Mouse (Mus musculus): Measurements from ENCODE around the gene Itgad.
"Not testable (repeated sequence)": the region's sequence is repeated elsewhere in the genome, so short reads cannot be mapped to it uniquely, and the experiment has no call there.

Itgad gene

DNA sequence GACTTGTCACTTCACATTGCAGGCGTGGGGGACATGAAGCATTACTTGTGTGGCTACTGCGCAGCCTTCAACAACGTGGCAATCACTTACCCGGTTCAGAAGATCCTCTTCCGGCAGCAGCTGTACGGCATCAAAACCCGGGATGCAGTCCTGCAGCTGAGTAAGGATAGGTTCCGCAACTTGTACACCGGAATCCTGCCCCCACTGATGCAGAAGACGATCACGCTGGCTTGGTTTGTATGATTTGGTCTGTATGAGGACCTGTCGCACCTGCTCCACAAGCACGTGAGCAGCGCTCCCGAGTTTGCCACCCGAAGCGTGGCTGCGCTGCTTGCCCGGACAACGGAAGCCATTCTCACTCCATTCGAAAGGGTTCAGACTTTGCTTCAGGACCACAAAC, at the start of gene Itgad:
Itgad (plus strand) TSS at position 301 of the 400 bp plus-strand sequence.
- no peak for DNase-seq (ENCODE audit: low read depth, low spot score)

DNA sequence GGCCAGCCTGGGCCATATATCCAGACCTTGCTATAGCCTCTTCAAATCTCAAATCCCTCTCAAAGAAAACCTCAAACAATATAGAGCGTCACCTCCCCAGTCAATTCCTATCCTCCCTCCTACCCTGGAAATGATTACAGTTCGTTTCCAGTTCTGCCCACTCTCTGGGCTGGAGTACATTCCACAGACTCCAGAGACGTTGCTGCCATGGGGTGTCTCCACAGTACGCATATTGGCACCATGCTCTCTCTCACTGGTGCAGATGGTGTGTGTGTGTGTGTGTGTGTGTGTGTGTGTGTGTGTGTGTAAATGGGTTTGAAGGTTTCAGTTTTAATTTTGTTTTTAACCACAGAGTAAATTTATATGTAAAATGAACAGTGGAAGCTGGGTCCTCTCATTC, 48.9 kb upstream of the Itgad start:
- no peak for DNase-seq (ENCODE audit: low read depth, low spot score)

DNA sequence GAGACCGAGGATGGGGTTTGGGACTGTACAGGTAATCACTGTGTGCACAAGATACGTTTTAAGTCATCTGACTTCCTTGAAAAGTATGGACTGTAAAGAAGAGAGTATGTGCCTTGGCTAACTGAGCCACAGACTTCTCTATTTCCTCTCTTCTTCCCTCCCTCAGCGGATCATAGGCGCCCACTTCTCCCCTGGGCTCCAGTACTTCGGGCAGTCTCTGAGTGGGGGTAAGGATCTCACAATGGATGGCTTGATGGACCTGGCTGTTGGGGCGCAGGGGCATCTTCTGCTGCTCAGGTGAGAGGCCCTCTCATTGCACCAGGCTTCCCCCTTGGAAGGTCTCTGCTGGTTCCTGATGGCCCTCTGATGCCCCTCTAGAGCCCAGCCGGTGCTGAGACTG, 46.7 kb upstream of the Itgad start:
- no peak for DNase-seq (ENCODE audit: low read depth, low spot score)

DNA sequence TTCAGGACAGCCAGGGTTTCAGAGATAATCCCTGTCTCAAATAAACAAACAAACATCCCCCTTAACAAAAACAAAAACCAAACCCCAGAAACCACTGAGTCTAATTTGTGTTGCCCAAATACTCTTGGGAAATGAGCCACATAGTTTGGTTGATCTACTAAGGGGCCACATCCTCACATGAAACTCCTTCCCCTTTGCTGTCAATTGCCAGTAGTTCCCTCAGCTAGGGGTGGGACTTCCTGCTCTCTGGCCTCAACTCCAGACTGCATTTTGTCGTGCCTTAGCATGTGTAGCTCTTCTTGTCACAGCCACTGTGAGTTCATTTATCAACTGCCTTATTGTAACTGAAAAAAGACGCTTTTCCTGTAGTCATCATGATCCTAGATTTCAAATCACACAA, 43.9 kb upstream of the Itgad start:
- no peak for DNase-seq (ENCODE audit: low read depth, low spot score)

DNA sequence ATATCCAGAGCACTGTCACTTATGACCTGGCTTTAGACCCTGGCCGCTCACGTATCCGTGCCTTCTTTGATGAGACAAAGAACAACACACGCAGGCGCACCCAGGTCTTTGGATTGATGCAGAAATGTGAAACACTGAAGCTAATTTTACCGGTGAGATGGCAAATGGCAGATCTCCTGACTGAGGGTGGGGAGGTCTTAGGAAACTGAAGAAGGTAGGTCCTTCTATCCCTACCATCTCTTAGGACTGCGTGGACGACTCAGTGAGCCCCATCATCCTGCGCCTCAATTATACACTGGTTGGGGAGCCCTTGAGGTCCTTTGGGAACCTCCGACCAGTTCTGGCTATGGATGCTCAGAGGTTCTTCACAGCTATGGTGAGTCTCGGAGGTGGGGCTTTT, 42.0 kb upstream of the Itgad start:
- no peak for DNase-seq (ENCODE audit: low read depth, low spot score)

DNA sequence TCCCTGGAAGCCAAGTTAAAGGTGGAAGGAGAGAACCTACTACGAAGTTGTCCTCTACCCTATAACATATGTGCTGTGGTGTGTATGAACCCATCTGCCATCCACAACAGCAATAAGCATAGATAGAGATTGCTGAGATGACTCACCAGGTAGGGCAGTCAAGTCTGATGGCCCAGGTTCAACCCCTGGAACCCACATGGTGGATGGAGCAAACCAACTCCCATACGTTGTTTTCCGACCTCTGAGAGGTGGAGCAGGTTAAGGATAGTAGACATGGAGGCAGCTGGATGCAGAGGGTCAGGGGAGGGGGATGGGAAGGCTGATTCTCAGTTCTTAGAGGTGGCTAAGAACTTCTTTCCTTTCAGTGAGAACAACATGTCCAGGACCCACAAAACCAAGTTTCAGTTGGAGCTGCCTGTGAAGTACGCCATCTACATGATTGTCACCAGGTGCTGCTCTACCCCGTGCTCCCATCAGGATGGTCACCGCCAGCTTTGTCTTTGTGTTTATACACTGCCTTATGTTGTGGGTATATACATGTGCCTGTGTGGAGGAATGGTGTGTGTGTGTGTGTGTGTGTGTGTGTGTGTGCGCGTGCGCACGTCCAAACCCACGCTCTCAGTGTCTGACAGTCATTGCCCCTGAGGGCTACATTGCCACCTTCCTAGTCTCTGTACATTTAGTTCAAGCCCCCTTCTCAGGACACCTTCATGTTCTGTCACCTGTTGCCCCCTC, 39.6 kb upstream of the Itgad start:
- no peak for DNase-seq (ENCODE audit: low read depth, low spot score)

DNA sequence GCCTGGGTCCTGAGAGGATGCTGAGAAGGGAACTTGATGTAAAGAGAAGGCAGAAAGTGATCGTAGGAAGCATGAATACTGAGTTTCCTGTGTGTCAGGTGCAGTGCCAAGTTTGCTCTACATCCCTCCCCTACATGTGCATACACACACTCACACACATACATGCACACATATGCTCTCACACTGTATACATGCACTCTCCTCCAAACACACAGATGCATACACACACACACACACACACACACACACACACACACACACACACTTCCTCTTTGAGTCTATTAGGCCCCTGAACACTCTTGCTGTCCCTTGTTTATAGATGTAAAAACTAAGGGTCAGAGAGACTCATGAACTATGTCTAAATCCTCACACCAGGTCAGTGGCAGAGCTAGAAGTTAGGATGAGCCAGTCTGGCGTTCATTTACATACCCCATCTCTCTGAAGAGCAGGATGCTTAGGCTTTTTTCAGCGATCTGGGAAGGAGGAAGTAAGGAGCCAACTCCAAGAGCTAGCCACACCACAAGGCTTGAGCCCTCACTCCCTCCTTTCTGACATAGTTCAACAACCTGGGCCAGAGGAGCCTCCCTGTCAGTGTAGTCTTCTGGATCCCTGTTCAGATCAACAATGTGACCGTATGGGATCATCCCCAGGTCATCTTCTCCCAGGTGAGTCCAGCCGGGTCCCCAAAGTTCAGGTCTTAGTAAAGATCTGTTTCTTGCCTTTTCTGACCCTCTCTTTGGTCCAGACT, 38.8 kb upstream of the Itgad start:
- no peak for DNase-seq (ENCODE audit: low read depth, low spot score)

DNA sequence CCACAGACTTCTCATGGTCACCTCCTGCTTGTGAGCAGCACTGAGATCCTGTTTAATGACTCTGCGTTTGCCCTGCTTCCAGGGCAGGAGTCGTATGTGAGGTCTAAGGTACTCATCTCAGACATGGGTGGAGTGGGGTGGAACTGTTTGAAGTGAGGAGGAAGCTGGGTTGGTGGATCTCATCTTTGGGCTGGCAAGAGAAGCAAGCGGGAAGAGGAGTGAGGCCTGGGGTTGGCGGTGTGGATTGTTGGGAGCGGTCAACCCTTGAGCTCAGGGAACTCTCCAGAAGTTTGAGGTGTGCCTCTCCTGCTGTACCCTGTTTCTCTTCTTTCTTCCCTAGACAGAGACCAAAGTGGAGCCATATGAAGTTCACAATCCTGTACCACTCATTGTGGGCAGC, 37.8 kb upstream of the Itgad start:
- DNase-seq (ENCODE audit: low read depth, low spot score) = no peak

DNA sequence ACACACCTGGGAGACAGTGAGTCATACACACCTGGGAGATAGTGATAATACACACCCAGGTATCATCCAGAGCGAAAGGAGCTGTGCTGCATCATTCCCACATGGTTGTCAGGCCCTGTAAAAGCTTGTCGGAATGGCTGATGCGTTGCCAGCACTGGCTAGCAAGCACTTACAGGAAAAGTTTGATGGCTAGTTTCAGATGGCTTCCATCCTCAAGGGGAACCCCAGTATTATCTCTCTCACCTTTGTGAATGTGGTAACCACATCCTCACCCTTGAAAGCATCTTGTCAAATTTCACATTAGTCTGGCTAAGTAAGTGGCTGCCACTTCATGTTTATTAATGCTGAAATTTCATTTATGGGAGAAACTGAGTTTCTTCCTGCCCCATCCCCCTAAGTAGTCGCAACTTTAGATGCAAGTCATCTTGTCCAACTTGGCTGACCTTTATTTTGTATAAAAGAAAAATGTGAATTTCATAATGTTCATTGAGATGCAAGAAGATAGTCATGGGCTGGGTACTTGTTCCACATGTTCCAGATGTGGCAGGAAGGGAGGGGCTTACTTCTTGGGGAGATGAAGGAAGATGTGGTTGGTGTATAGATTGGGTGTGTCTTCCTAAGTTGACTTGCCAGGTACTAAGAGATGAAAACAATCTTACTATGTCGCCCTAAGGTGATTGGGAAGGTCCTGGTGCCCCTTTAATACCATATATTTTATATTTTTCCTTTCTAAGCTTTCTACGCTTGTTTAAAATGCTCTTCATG, 34.3 kb upstream of the Itgad start:
- no peak for DNase-seq (ENCODE audit: low read depth, low spot score)

DNA sequence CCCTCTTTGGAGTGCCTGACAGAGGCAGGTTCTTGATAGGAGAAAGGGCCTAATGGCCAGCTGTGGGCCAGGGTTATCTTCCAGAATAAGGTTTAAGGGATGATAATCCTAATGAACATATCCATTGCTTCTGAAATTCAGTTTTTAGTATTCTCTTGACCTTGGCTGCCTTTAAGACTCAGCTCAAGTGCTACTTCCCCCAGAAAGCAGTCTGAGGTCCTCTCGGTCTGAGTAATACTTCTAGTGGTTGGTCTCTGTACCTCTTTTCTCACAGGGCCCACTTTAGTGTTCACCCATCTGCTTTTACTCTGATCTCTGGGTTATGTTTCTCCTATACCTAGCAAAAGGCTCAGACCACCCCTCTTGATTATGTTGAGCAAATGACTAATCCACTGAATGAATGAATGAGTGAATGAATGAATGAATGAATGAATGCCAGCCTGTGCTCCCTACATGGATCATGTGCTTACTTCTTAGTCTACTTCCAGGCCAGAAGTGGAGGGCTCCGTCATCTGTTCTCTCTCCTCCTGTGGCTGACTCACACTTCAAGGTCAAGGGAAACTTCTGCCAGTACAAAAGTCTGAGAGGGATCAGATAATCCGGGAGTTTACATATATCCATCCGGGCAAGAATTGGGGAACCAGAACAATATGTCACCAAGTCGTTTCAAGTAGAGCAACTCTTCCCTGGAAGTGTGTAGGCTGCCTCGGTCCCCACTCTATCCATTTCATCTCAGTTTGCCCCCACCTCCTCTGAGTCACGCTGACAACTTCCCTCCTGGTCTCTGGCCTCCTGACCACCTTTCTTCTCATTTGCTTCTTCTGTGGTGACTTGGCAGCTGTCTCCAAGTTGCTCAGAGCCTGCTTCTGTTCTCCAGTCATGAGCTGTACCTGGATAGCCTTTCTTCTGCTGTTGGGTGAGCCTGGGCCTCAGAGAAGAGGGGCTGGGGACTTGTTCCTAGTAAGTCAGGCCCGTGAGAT, 25.1 kb upstream of the Itgad start, which contains the start of gene Itgax:
Itgax (plus strand) TSS at position 807 of the 980 bp plus-strand sequence.
- no peak for DNase-seq (ENCODE audit: low read depth, low spot score)

DNA sequence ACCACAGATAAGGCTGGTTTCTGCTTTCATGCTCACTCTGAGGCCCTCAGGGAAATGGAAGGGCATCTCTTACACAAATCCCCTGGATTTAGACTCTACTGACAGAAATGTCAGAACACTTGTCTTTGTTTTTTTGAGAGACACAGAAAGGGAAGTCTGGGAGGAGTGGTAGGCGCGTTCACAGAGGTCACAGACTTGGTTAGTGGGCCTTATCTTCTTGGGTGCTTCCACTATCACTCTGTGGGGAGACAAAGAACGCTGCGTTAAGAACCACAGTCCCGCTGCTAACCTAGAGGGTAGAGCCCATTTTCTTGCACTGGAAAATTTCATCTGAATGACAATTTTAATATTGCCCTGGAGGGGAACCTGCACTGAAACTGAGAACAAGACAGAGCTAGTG, 22.0 kb upstream of the Itgad start:
- no peak for DNase-seq (ENCODE audit: low read depth, low spot score)

DNA sequence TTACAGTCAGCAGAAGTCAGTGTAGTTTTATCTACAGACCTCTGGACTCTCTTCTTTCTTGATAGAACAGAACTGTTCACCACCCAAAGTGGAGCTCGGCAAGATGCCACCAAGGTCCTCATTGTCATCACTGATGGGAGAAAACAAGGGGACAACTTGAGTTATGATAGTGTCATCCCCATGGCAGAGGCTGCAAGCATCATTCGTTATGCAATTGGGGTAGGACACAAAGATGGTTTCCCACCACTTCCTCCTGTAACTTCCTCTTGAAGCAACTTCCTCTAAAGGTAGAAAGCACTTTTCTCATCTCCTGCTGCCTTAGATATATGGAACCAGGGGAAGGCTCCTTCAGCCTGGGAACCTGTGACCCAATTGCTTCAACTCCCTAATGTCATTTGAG, 20.6 kb upstream of the Itgad start:
- DNase-seq (ENCODE audit: low read depth, low spot score) = peak; percentile 18

DNA sequence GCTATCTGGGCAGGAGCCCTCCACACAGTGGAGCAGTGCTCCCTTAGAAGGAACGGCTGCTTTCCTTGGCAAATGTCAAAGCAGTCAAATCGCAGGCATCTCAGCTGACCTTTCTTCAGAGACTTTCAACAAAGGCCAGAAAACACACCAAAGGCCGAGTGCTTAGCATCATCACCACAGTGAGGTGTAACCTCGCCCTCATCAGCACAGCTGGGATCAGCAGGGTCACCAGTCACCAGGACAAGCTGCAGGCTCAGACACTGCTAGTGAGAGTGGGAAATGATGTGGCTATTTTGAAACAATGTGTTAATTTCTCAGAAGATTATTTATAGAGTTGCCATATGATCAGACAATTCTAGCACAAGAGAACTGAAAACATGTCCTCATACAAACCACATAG, 17.2 kb upstream of the Itgad start:
- DNase-seq (ENCODE audit: low read depth, low spot score) = no peak

DNA sequence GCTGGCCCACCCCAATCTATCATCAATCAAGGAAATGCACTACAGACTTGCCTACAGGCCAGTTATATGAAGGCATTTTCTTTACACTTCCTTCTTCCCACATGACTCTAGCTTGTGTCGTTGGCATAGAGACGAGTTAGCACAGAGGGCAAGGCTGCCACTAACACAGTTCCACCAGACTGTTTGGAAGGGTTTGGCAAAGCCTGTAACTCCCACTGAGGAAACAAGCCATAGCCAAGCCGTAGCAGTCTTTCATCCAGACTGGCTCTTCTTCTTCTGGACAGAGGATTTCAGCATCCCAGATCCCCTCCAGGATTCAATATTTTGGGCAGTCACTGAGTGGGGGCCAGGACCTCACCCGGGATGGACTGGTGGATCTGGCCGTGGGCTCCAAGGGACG, 14.6 kb upstream of the Itgad start:
- no peak for DNase-seq (ENCODE audit: low read depth, low spot score)

DNA sequence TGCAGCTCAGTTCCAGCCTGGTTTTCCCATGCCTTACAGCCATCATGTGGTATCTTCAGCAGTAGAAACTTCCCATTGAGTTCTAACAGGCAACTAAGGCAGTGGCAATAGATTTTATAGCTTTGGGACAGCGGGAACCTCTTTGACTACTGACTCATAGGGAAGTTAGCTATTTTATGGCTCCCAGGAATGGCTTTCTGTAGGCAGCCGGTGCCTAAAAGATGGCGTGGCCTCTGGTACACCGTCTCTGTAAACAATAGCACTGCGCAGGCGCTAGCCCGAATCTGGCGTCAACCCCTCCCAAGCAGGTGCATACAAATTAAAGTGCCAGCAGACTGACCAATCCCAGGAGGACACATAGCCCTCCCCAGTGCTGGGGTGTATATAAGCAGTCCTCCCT, 3.2 kb upstream of the Itgad start:
- DNase-seq (ENCODE audit: low read depth, low spot score) = no peak

DNA sequence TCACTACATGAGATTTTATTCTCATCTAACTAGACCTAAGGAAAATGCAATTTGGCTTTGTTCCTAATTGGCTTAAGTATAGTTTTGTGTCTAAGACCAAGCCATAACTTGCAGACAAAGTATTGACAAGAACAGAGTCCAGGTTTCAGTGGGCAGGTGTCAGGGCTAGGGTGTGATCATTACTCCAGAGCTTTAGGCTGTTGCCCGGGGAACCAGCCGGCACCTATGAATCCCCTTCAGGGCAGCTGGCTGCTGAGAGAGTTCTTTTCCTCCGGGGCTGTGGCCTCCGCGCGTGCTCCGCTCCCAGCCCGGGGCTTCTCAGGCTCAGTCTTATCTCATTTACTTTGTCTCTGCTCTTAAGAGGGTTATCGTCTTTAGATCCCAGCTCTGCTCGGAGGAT, 748 bp downstream of the Itgad start:
- DNase-seq (ENCODE audit: low read depth, low spot score) = no peak

DNA sequence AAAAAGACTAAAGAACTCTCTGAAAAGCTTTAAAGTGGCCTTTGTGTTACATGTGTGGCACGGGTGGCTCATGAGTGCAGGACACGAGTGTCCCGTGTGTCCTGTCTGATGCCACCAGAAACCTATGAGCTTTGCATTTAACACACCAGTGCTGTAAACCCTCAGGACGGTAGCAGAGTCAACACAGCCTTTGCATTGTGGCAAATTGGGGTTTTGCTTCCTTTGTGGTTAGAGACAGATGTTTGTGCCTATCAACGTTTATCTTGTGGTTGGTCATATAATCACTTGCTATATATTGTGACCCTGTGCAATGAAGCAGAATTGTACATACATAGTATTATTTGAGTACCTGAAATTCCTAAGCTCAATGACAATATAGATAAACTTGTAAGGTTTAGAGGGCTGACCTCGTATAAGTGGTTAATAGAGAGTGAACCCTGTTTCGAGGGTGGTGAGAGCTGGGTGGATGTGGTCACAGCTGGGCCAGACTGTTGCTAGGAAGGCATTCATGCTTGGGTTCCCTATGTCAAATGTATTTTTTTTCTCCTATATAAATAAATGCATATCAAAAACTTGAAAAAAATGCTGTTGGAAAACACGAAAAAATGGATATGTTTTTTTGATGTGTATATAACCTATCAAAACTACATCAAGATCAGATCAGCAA, 4.6 kb downstream of the Itgad start:
- DNase-seq (ENCODE audit: low read depth, low spot score) = not testable (repeated sequence)

DNA sequence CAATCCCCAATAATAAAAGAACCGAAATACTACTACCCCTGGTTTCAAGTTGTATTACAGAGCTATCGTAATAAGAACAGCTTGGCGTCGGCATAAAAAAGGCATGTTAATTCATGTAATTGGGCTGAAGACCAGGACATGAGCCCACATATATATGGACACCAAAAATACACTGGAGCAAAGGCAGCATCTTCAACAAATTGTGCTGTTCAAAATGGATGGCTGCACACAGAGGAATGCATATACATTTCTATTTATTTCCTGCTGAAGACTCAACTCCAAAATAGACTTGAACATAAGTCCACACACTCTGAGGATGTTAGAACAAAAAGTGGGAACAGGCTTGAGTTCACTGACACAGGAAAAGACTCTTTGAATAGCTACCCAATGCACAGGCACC, 9.8 kb downstream of the Itgad start:
- DNase-seq (ENCODE audit: low read depth, low spot score) = no peak

DNA sequence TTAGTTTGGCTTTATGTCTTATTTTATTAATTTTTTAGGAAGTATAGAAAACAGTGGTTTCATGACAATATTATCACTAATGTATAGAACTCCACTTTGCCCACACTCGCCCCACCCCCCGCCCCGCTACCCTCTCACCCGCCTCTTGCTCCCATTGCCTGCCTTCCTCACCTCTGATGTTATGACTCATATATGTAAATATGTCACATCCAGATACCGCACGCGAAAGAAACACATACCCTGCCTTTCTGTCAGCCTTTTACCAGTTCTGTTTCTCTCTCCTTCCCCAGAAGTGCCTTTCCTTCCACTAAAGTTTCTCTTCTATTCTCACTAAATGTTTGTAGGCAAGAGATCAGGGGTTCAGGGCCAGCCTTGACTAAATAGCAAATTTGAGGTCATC, 12.2 kb downstream of the Itgad start:
- DNase-seq (ENCODE audit: low read depth, low spot score) = no peak

DNA sequence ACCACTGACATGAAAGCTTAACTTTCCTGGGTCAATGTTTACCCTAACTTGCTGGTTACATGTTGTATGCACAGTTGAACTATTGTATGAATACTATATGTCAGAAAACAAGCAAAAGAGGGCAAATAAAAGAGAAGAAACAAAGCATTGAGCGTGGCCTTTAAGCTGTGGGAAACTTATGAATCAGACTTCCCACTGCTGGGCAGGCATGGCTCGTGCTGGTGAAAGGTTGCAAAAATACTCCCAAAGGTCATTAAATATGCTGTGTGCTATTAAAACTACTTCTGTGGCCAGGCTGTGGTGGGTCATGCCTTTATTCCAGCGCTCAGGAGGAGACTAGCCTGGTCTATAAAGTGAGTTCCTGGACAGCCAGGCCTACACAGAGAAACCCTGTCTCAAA, 15.8 kb downstream of the Itgad start:
- no peak for DNase-seq (ENCODE audit: low read depth, low spot score)

DNA sequence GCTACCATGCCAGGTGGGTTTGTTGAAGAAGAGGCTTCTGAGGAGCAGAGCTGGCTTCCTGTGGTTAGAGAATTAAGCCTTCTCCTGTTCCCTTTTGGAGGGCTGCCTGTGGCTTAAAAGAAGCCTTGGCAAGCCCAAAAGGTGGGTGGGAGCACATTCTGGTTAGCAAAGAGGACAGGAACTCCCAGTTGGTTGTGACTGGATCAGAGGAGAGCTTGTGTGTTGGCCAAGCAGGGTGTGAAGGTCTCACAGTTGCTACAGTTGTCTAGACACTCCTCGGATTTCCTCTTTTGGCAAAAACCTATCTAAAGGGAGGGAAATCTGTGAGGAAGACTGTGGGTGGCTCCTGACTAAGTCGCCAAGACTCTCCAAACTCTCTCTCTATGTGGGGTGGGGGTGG, 24.2 kb downstream of the Itgad start:
- DNase-seq (ENCODE audit: low read depth, low spot score) = no peak

Data from skeletal muscle tissue, adult 2 months (tissue).